Mouse (Mus musculus) thymus, postnatal 36 days (tissue): ENCODE results near the gene Bcam.

Source experiments
- DNase-seq, 2 experiments: peaks; one replicate each; pipeline ENCODE4 v3.0.0; 2022; ENCODE audit warnings: mixed read lengths in 2 of 2

Gene Bcam

DNA sequence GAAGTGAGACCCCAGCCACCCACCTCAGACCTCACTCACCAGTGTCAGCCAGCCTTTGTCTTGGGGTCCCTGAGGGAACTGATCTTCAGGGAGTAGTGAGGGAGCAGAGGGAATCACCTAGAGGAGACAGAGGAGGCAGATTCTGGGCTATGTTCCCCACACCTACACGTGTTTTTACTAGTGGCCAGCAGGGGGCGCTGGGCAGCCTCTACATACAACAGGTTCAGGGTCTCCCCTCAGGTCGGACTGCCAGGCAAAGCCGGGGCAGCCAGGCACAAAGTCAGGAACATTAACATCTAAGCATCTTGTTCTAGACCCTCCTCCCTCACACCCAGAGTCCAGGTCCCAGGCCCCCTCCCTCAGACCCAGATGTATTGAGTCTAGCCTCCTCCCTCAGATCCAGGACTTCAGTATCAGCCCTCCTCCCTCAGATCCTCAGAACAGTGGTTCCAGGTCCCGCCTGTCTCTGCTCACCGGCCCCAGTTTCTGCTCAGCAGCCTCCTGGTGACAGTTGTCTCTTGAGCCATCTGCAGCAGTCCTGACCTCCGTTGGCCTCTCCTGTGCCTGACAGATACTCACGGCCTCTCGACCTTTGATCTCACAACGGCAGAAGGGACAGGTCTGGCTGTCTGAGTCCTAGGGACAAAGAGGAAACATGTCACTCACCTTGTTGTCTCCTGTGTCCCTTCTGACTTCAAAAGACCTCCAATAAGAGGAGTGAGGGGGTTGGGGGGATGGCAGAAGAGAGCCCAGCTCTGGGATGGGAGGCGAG lies 14.1 kb upstream of the Bcam start:
- peak in 1 of 2 experiments; percentile 30 for DNase-seq

- DNase-seq, result no peak
Observed at GRCm38 (mm10) chr7:19783630-19784029, 12.8 kb upstream of the Bcam start.

- no peak for DNase-seq
Observed at GRCm38 (mm10) chr7:19782645-19783044, 11.8 kb upstream of the Bcam start.

DNA sequence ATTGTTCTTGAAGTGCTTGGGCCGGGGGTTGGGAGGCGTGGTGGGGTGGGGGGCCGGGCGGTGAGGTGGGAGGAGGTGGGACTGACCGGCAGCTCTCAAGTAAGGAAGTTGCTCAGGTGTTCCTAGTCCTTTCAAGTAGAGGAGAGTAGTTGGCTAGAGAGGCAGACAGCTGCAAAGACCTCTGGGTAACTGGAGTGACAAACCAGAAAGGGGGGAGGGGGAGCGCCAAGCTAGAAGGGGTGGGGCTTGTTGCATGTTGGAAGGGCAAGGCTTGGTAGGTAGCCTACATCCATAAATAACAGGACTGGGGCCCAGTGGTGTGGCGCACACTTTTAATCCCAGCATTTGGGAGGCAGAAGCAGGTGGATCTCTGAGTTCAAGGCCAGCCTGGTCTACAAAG lies 10.9 kb upstream of the Bcam start:
- no peak for DNase-seq

GRCm38 (mm10) chr7:19779903-19780302 lies 9.1 kb upstream of the Bcam start:
- DNase-seq, result no peak

DNA sequence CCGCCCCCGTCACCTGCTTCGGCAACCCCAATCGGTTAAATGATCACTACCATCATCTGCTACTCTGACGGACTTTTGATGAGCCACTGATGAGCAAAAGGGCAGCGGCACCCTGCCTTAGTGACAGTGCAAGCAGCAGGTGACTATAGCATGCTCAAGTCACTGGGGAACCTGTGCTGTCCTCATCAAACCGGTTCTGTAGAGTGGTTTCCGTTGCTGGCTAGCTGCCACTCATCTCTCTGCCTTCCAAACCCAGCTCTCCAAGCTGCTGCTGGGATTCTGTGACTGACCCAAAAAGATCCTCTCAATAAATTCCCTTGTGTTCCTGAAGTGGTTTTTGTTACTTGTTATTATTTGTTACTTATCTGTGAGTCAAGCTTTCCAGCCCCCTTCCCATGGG lies 7.8 kb upstream of the Bcam start:
- no peak for DNase-seq

DNA sequence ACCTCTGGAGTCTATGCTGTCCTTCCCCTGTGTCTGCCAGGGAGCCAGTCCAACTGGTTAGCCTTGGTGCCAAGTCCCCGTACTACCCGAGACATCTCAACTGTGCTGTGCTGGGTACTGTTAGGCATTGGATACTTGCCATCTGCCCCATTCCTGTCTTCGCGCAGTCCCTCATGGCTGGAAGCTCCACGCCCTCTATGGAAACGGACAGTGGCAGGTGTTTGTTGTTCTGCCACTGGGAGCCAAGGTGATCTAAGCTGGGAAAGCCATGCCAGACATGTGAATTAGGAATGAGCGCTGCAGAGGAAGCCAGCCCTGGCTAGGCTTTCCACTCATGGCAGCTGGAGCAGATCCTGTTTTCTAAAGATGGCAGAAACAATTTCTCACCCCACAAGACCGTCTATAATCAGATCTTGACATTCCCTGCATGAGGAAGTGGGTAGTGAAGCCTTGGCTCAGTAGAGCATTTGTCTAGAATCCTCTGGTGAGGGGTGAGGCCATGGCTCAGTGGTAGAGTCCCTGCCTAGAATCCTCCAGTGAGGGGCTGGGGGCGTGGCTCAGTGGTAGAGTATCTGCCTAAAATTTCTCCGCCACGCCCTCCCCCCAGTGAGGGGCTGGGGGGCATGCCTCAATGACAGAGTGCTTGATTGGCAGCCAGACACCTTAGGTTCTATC lies 6.4 kb upstream of the Bcam start:
- DNase-seq, result no peak

DNA sequence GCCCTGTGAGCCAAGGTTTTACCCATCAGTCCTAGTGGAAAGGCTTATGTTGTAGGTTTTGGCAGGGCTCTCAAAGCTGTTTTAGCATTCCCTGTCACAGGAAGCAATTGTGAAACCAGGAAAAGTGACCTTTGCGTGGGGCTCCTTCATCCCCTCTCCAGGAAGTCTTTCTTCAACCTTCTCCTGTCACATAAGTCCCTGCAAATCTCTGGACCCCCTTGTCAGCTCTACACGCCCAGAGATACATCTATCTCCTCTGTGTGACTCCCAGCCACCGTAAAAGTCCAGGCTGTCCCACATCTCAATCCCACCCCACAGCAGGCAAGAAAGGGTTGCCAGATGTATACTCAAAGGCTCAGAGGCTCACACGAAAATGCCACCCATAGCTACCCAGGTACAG lies 866 bp upstream of the Bcam start:
- no peak for DNase-seq

DNA sequence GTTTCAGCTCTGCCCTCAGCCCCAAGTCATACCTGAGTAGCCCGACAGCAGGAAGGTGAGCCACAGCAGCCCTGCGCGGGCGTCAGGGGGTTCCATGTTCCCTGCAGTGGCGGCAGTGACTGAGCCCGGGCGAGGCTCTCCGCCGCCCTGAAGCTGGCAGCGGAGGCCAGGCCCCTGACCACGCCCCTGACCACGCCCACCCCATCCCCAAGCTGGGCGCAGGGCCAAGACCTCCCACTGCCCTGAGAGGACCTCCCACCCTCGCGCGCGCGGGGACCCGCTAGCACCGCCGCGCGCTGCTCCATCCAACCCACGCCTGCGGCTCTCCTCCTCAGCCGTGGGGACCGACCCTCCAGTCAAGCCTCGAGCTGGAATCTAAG lies 451 bp downstream of the Bcam start:
- peak; percentile 69 to 75 for DNase-seq

GRCm38 (mm10) chr7:19769434-19770374 lies 1.1 kb downstream of the Bcam start:
- no peak for DNase-seq

- no peak for DNase-seq
Observed at GRCm38 (mm10) chr7:19769001-19769400, 1.8 kb downstream of the Bcam start.

GRCm38 (mm10) chr7:19768251-19768650 lies 2.6 kb downstream of the Bcam start:
- DNase-seq, result no peak

- DNase-seq, result no peak
Observed at GRCm38 (mm10) chr7:19764581-19764980, 6.2 kb downstream of the Bcam start.

DNA sequence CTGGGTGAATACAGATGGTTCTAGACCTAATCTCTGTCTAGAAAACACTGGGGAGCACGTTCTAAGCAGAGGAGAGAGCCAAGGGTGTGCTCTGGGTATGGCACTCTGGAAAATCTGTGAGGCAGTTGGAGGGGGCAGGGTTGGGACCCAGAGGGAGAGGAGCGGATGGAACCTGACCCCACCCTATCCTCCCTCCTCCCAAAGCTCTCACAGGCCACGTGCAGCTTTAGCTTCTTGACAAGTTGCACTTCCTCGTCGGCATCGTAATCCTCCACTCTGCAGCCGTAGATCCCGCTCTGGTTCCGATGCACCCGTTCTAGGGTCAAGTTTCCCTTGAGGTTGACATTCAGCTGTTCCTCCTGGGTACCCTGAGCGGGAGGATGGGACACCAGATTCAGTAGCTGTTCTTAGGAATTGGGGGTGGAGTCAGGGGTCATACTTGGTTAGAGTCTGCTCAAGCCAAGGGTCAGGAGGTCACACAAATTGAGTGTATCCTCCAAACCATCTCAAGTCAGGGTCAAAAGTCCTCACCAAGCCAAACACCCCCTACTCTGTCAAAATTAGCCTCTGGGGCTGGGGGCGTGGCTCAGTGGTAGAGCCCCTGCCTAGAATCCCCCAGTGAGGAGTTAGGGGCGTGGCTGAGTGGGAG lies 6.9 kb downstream of the Bcam start:
- no peak for DNase-seq

DNA sequence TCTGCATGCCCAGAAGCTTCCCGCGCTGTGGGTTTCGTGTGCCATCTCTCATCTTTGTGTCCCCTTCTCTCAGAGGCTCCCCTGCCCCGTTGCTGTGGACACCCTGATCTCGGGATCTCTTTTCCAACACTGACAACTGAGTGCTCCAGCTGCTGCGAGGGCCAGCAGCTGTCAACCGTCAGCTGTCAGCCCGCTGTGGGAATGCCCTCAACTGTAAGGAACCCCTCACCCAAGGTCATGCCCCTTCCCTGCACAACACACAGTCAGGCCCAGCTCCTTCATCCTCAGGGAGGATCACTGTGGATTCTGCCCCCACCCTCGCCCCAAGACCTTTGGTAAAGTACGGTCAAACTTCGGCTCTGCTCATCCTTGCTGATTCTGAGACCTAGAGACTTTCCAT lies 8.5 kb downstream of the Bcam start:
- DNase-seq, result no peak

DNA sequence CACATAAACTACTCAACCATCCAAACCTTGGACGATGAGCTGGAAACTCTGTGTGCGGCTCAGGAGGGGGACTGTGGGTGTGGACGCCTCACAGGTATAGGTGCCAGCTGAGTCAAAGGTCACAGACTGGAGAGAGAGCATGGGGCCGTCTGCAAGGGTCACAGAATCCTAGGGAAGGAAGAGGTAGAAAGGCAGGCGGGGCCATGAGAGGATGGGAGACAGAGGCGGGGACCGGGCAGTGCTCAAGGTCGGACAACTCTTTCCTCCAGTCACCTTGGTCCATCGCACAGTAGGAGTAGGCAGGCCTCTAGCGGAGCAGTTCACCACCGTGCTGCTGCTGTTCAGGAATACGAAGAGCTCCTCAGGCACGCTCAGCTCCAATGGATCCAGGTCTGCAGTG lies 10.8 kb downstream of the Bcam start:
- no peak for DNase-seq

- no peak for DNase-seq
Observed at GRCm38 (mm10) chr7:19758623-19759022, 12.2 kb downstream of the Bcam start.

GRCm38 (mm10) chr7:19755851-19756786 lies 14.7 kb downstream of the Bcam start:
- DNase-seq, result no peak

- no peak for DNase-seq
Observed at GRCm38 (mm10) chr7:19755008-19755407, 15.8 kb downstream of the Bcam start.

DNA sequence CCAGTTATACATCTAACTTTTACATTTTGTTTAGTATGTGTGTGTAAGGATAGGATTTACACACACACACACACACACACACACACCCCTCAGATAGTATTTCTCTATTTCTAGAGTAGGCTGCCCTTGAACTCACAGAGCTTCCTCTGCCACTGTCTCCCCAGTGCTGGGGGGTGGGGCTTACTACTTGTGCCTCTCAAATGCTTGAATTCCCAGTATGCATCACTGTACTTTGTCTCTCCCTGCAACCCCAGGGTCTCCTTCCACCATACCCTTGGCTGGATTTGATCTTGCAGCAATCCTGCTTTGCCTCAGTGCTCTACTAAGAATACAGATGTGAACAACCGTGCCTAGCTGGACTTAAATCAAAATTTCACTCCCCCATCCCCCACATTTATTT lies 16.8 kb downstream of the Bcam start:
- no peak for DNase-seq

GRCm38 (mm10) chr7:19753587-19753986 lies 17.2 kb downstream of the Bcam start:
- DNase-seq, result no peak

DNA sequence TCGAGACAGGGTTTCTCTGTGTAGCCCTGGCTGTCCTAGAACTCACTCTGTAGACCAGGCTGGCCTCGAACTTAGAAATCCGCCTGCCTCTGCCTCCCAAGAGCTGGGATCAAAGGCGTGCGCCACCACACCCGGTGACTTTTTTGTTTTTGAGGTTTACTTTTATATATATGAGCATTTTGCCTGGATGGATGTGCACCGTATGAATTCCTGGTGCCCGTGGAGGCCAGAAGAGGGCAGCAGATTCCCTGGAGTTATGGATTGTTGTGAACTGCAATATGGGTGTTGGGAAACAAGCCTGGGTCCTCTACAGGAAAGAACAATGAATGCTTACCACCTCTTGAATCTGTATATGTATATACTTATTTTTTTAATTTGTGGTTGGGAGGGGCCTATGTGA lies 18.2 kb downstream of the Bcam start:
- no peak for DNase-seq
